Mouse (Mus musculus) small intestine, adult 2 months (tissue): ENCODE measurements around the gene Txndc8. TPM values are rescaled to one million over a fixed set of nuclear protein-coding genes. Genes with fewer than 3 reads are reported as not detected.
A peak's percentile ranks its signal among the peaks of the same experiment; 100 is the strongest.

Experiments
- H3K27ac ChIP-seq: fragments of 200-500 bp; 2 replicates; pipeline ENCODE4 v1.5.1; 2012; ENCODE audit warnings: low read depth, low read length, control low read depth, inconsistent platforms; ENCODE audit not compliant: insufficient read depth
- H3K27me3 ChIP-seq: fragments of 200-500 bp; 2 replicates; pipeline ENCODE4 v1.6.1; 2012; ENCODE audit warnings: mild to moderate bottlenecking, moderate library complexity, low read length, inconsistent platforms; ENCODE audit not compliant: control insufficient read depth, insufficient read depth
- H3K36me3 ChIP-seq: fragments of 200-500 bp; 2 replicates; pipeline ENCODE4 v1.6.1; 2012; ENCODE audit warnings: mild to moderate bottlenecking, low read length, control low read depth, inconsistent platforms; ENCODE audit not compliant: control insufficient read depth, insufficient read depth
- H3K4me1 ChIP-seq: fragments of 200-500 bp; 2 replicates; pipeline ENCODE4 v1.6.1; 2012; ENCODE audit warnings: low read length, inconsistent platforms, mixed read lengths; ENCODE audit not compliant: control insufficient read depth, insufficient read depth, insufficient read length
- H3K4me3 ChIP-seq: fragments of 200-500 bp; 2 replicates; pipeline ENCODE4 v1.5.1; 2012; ENCODE audit warnings: low read depth, mild to moderate bottlenecking, control low read depth, inconsistent platforms, low read length, moderate library complexity
- CTCF ChIP-seq: fragments of 200-500 bp; IDR thresholded peaks from 2 replicates; pipeline ENCODE4 v1.5.1; 2012; ENCODE audit warnings: low read depth, mild to moderate bottlenecking, control low read depth, inconsistent platforms, low read length, moderate library complexity, mixed read lengths; ENCODE audit not compliant: insufficient replicate concordance, insufficient read length; ENCODE audit errors: extremely low read depth
- POLR2A ChIP-seq: fragments of 200-500 bp; IDR thresholded peaks from 2 replicates; pipeline ENCODE4 v1.6.1; 2012; ENCODE audit warnings: low read depth, mild to moderate bottlenecking, control low read depth, inconsistent platforms, low read length, moderate library complexity
- WGBS: fragments of 180-500 bp; shearing (Covaris S2); methylation state at CpG from one replicate; pipeline ENCODE4 v1.1.7; 2018; 5-methylcytosine and 5-hydroxymethylcytosine counted together
- polyA plus RNA-seq: library from polyadenylated mRNA; depleted of rRNA; stranded (reverse); fragments of >200 nt; gene quantifications from 2 replicates; pipeline ENCODE4 v1.2.3, GENCODE M21; 2012

The Txndc8 gene
- polyA plus RNA-seq, 1 experiment = not detected

- WGBS = under 1% methylated on average over 71 of the region's 71 CpGs
- Histone ChIP-seq H3K4me1 (peaks cover 22% of the 10 kb centered on the region; the same call in 1 of the 2 replicates), H3K4me3 (peak within 1 kb of the TSS; percentile 89), H3K27me3 (no peaks in the 10 kb centered on the region), H3K27ac (peak within 1 kb of the TSS; percentile 99), H3K36me3 (peaks cover 6% of the 10 kb centered on the region)
- TF ChIP-seq POLR2A = peak; percentile 97
- no peak for TF ChIP-seq CTCF
Observed at GRCm38 (mm10) chr4:57956029-57956960, 52.6 kb downstream of the Txndc8 start, which contains the start of gene Txn1. Txn1 (minus strand) TSS chr4:57956411.

- Histone ChIP-seq H3K27ac (peak overlapping the region; percentile 94), H3K4me1 (peaks cover 22% of the 10 kb centered on the region; the same call in 1 of the 2 replicates), H3K4me3 (peak overlapping the region; percentile 89), H3K36me3 (peaks cover 13% of the 10 kb centered on the region), H3K27me3 (no peaks in the 10 kb centered on the region)
- TF ChIP-seq CTCF (no peak), POLR2A (peak; percentile 48)
- under 1% methylated on average over 25 of the region's 25 CpGs for WGBS
Observed at GRCm38 (mm10) chr4:57955544-57955958, 53.4 kb downstream of the Txndc8 start.

DNA sequence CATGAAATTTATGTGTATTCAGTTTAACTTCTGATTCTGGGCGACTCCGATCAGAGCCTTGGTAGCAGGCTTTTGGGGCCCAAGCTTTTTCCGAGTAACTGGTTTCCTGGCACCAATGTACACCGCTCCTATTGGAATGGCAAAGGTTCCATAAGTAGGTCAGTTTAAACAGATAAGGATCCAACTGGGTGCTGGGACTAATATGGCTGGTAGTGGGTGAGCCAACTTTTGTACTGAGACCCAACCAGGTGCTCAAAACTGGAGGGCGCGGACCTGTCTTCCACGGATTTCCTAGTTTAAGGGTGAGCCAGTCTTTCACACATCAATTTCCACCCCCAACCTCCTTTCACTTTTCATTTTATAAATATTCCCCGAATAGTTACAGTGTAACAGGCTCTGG is 53.9 kb downstream of the Txndc8 start:
- no peaks in the 10 kb centered on the region for H3K27me3 ChIP-seq
- peak overlapping the region; percentile 94 for H3K27ac ChIP-seq
- peaks cover 19% of the 10 kb centered on the region for H3K36me3 ChIP-seq
- WGBS = 21% methylated on average over 8 of the region's 8 CpGs
- H3K4me1 ChIP-seq = peaks cover 23% of the 10 kb centered on the region; the same call in 1 of the 2 replicates
- peak overlapping the region; percentile 89 for H3K4me3 ChIP-seq
- TF ChIP-seq POLR2A (no peak), CTCF (no peak)

- peak overlapping the region; percentile 89 for H3K4me3 ChIP-seq
- 14% methylated on average over 6 of the region's 6 CpGs for WGBS
- peaks cover 27% of the 10 kb centered on the region; the same call in 1 of the 2 replicates for H3K4me1 ChIP-seq
- H3K27ac ChIP-seq = peak overlapping the region; percentile 94
- H3K36me3 ChIP-seq = peaks cover 23% of the 10 kb centered on the region
- no peak for TF ChIP-seq POLR2A
- no peak for TF ChIP-seq CTCF
- H3K27me3 ChIP-seq = no peaks in the 10 kb centered on the region
Observed at GRCm38 (mm10) chr4:57954580-57954979, 54.3 kb downstream of the Txndc8 start.

- H3K27ac ChIP-seq = peak overlapping the region; percentile 94
- peak overlapping the region; percentile 59 for H3K4me3 ChIP-seq
- WGBS = 32% methylated on average over 7 of the region's 7 CpGs
- peaks cover 25% of the 10 kb centered on the region; the same call in 1 of the 2 replicates for H3K4me1 ChIP-seq
- peaks cover 31% of the 10 kb centered on the region for H3K36me3 ChIP-seq
- H3K27me3 ChIP-seq = no peaks in the 10 kb centered on the region
- TF ChIP-seq POLR2A (no peak), CTCF (no peak)
Observed at GRCm38 (mm10) chr4:57953796-57954195, 55.1 kb downstream of the Txndc8 start.

DNA sequence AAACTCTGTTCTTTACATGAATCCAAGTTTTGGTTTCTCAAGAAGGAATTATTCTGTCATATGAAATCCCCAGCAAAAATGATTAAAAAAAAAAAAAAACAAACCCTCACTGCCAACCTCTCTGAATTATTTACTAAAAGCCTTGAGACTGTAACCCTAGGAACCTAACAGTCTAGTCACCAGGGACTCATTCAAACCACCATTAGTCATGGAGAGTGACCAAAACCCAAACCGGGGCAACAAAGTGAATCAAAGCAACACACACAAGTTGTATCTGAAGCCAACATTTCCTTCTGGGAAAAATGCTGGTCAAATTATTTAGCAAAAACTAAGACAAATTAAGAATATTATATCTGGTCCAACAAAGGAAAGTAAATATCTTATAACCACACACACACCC is 56.0 kb downstream of the Txndc8 start:
- Histone ChIP-seq H3K4me1 (peaks cover 24% of the 10 kb centered on the region; the same call in 1 of the 2 replicates), H3K36me3 (peaks cover 39% of the 10 kb centered on the region), H3K4me3 (no peak overlapping the region), H3K27ac (peak overlapping the region; percentile 91), H3K27me3 (no peaks in the 10 kb centered on the region)
- WGBS = 52% methylated on average over 1 of the region's 1 CpGs
- TF ChIP-seq POLR2A (no peak), CTCF (no peak)

DNA sequence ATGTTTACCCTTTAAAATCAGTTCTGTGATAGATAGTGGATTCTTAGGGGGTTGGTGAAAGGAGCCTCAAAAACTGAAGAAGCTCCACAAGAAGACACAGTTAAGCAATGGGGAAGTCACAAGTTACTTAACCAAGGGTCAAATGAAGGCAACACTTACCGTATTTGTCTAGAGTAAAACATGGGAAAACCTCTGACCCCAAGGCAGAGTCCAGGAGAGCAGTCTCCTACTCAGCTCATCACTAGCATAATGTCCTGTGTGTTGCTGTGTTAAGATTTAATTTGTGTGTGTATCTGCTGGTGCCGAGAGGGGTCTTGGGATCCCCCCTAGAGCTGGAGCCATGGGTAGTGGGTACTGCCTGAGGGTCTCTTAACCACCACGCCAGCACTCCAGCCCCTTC is 56.5 kb downstream of the Txndc8 start:
- Histone ChIP-seq H3K4me1 (peaks cover 22% of the 10 kb centered on the region; the same call in 1 of the 2 replicates), H3K27ac (peak overlapping the region; percentile 91), H3K4me3 (peak overlapping the region; percentile 43), H3K27me3 (no peaks in the 10 kb centered on the region), H3K36me3 (peaks cover 42% of the 10 kb centered on the region)
- WGBS = 51% methylated on average over 3 of the region's 3 CpGs
- TF ChIP-seq POLR2A = no peak
- TF ChIP-seq CTCF = no peak
